Mouse (Mus musculus) small intestine, adult 10 weeks (tissue): Measurements from ENCODE around the gene Stag3. TPM values are rescaled to one million over a fixed set of nuclear protein-coding genes. Genes with fewer than 3 reads are reported as not detected.

ENCODE experiments used
- polyA plus RNA-seq: library from polyadenylated mRNA; stranded (reverse); fragments of 350-450 nt; fragmentation: Illumina TruSeq; extraction: RNeasy Lipid Tissue Mini Kit (QIAGEN cat#74804); gene quantifications from one replicate; pipeline ENCODE4 v1.2.3, GENCODE M21; 2014; ENCODE audit warnings: low replicate concordance

Stag3 gene
- polyA plus RNA-seq: 0.48 TPM

GRCm38 (mm10) chr5:138279585-138280424 is at the start of gene Stag3, which contains the start of the genes Gm43720 and Gpc2:
TSS of gene Stag3 (plus strand) at chr5:138280240.
TSS of gene Gm43720 (minus strand) at chr5:138279958.
TSS of gene Gpc2 (minus strand) at chr5:138280005.

GRCm38 (mm10) chr5:138255353-138256093 is 24.5 kb upstream of the Stag3 start, which contains the start of gene Lamtor4:
TSS of gene Lamtor4 (plus strand) at chr5:138255482.

GRCm38 (mm10) chr5:138263260-138264206 is 16.5 kb upstream of the Stag3 start, which contains the start of gene BC037034:
TSS of gene BC037034 (minus strand) at chr5:138264033.

GRCm38 (mm10) chr5:138272409-138272923 is 7.6 kb upstream of the Stag3 start, which contains the start of gene Gal3st4:
TSS of gene Gal3st4 (minus strand) at chr5:138272840.

GRCm38 (mm10) chr5:138341661-138342060 is 61.6 kb downstream of the Stag3 start, which contains the start of gene Pvrig:
TSS of gene Pvrig (plus strand) at chr5:138341961.

Other genes with a start within 250 kb of the Stag3 start
- not detected for gene Smok3c, start 227.0 kb upstream of the Stag3 start, polyA plus RNA-seq
- 27.6 TPM for gene Zkscan1, start 195.2 kb upstream of the Stag3 start, polyA plus RNA-seq
- 7.8 TPM for gene Zscan21, start 163.3 kb upstream of the Stag3 start, polyA plus RNA-seq
- gene Zfp113, start 124.5 kb upstream of the Stag3 start, polyA plus RNA-seq: 8.9 TPM
- 35.3 TPM for gene Cops6, start 119.2 kb upstream of the Stag3 start, polyA plus RNA-seq
- 4.4 TPM for gene Ap4m1, start 108.2 kb upstream of the Stag3 start, polyA plus RNA-seq
- 7.4 TPM for gene Mcm7, start 107.8 kb upstream of the Stag3 start, polyA plus RNA-seq
- 2.5 TPM for gene Taf6, start 92.8 kb upstream of the Stag3 start, polyA plus RNA-seq
- gene Cnpy4, start 92.8 kb upstream of the Stag3 start, polyA plus RNA-seq: 6.1 TPM
- gene Mblac1, start 85.9 kb upstream of the Stag3 start, polyA plus RNA-seq: 0.33 TPM
- 0.30 TPM for gene Nxpe5, start 54.3 kb upstream of the Stag3 start, polyA plus RNA-seq
- 0.71 TPM for gene Lamtor4, start 24.8 kb upstream of the Stag3 start, polyA plus RNA-seq
- gene BC037034, start 16.2 kb upstream of the Stag3 start, polyA plus RNA-seq: 1.8 TPM
- not detected for gene Gal3st4, start 7.4 kb upstream of the Stag3 start, polyA plus RNA-seq
- not detected for gene Gm43720, start 282 bp upstream of the Stag3 start, polyA plus RNA-seq
- 0.67 TPM for gene Gpc2, start 235 bp upstream of the Stag3 start, polyA plus RNA-seq
- 1.3 TPM for gene Pvrig, start 61.7 kb downstream of the Stag3 start, polyA plus RNA-seq
- gene Zfp157, start 161.2 kb downstream of the Stag3 start, polyA plus RNA-seq: 18.0 TPM